Mouse (Mus musculus) left cerebral cortex, postnatal 10 days (tissue): ENCODE data around the gene Vdac1. TPM values are rescaled to one million over a fixed set of nuclear protein-coding genes. Genes with fewer than 3 reads are reported as not detected.
"Not testable (repeated sequence)": the region's sequence is repeated elsewhere in the genome, so short reads cannot be mapped to it uniquely, and the experiment has no call there.

Source experiments
- DNase-seq, 2 experiments: peaks; one replicate each; pipeline ENCODE4 v3.0.0; 2021 to 2022; ENCODE audit warnings: low spot score in 2 of 2, mixed read lengths in 1 of 2; ENCODE audit errors: extremely low spot score in 1 of 2
- intact Hi-C: fragments of 180-260 bp; cut with DNase I; formaldehyde crosslinking; loops from one replicate; pipeline ENCODE4 v1.15.1; 2025
- total RNA-seq, 2 experiments: library from RNA; stranded (reverse); gene quantifications; 2 replicates each; pipeline ENCODE4 v1.2.3; 2021

Gene Vdac1
- total RNA-seq, 2 experiments from 2014 or later = 588 to 615 TPM

GRCm38 (mm10) chr11:52365143-52365542 lies 4.5 kb downstream of the Vdac1 start:
- intact Hi-C loops = no loop called here

GRCm38 (mm10) chr11:52366358-52366757 lies 5.7 kb downstream of the Vdac1 start:
- no peak for DNase-seq
- intact Hi-C loops = no loop called here

More at GRCm38 (mm10) chr11:52365143-52365542, 4.5 kb downstream of the Vdac1 start:
- peak in 1 of 2 experiments; percentile 86 for DNase-seq

- intact Hi-C loops = no loop called here
- no peak for DNase-seq
Measured at GRCm38 (mm10) chr11:52368176-52368985, 7.7 kb downstream of the Vdac1 start.

- intact Hi-C loops = no loop called here
- no peak for DNase-seq
Measured at GRCm38 (mm10) chr11:52369252-52370134, 8.8 kb downstream of the Vdac1 start.

GRCm38 (mm10) chr11:52370135-52370452 lies 9.4 kb downstream of the Vdac1 start:
- no peak for DNase-seq
- intact Hi-C loops = no loop called here

- peak; percentile 54 to 67 for DNase-seq
- intact Hi-C loops = no loop called here
Measured at GRCm38 (mm10) chr11:52370538-52370937, 9.9 kb downstream of the Vdac1 start.

- intact Hi-C loops = no loop called here
- DNase-seq = no peak
Measured at GRCm38 (mm10) chr11:52373841-52374240, 13.2 kb downstream of the Vdac1 start.

GRCm38 (mm10) chr11:52374340-52374739 lies 13.7 kb downstream of the Vdac1 start:
- DNase-seq = peak in 1 of 2 experiments; percentile 67
- intact Hi-C loops = no loop called here

- intact Hi-C loops = no loop called here
- no peak for DNase-seq
Measured at GRCm38 (mm10) chr11:52377579-52377978, 16.9 kb downstream of the Vdac1 start.

- intact Hi-C loops = no loop called here
- DNase-seq = no peak
Measured at GRCm38 (mm10) chr11:52379241-52379640, 18.6 kb downstream of the Vdac1 start.

GRCm38 (mm10) chr11:52383741-52384140 lies 23.1 kb downstream of the Vdac1 start:
- DNase-seq = no peak
- intact Hi-C loops = no loop called here

GRCm38 (mm10) chr11:52384667-52385066 lies 24.0 kb downstream of the Vdac1 start:
- intact Hi-C loops = no loop called here

GRCm38 (mm10) chr11:52386892-52387291 lies 26.2 kb downstream of the Vdac1 start:
- intact Hi-C loops = no loop called here
- no peak for DNase-seq

More at GRCm38 (mm10) chr11:52384667-52385066, 24.0 kb downstream of the Vdac1 start:
- DNase-seq = no peak

GRCm38 (mm10) chr11:52388150-52388549 lies 27.5 kb downstream of the Vdac1 start:
- no peak for DNase-seq

GRCm38 (mm10) chr11:52388979-52389378 lies 28.3 kb downstream of the Vdac1 start:
- DNase-seq, intact Hi-C loops: not testable (repeated sequence)

More at GRCm38 (mm10) chr11:52388150-52388549, 27.5 kb downstream of the Vdac1 start:
- intact Hi-C loops = no loop called here

- DNase-seq = no peak
- intact Hi-C loops = no loop called here
Measured at GRCm38 (mm10) chr11:52389933-52390332, 29.3 kb downstream of the Vdac1 start.

- intact Hi-C loops = no loop called here
- no peak for DNase-seq
Measured at GRCm38 (mm10) chr11:52394494-52394893, 33.8 kb downstream of the Vdac1 start.

- DNase-seq = no peak
- intact Hi-C loops = no loop called here
Measured at GRCm38 (mm10) chr11:52395343-52395742, 34.7 kb downstream of the Vdac1 start.

GRCm38 (mm10) chr11:52395940-52396596 lies 35.4 kb downstream of the Vdac1 start, which contains the start of gene 9530068E07Rik:
Gene 9530068E07Rik (plus strand): TSS chr11:52396428.
- peak; percentile 94 to 96 for DNase-seq
- intact Hi-C loops = no loop called here
